Mouse (Mus musculus) adrenal gland, postnatal 14 days (tissue): ENCODE results near the gene Rcsd1. TPM values are rescaled to one million over a fixed set of nuclear protein-coding genes. Genes with fewer than 3 reads are reported as not detected.

Experiments used
- DNase-seq: peaks from one replicate; pipeline ENCODE4 v3.0.0; 2021; ENCODE audit warnings: mixed read lengths
- total RNA-seq: library from RNA; stranded (reverse); gene quantifications from 2 replicates; pipeline ENCODE4 v1.2.3, GENCODE M21; 2021

The Rcsd1 gene
- total RNA-seq, 1 experiment from 2014 or later = 22.1 TPM

- DNase-seq = no peak
Measured at GRCm38 (mm10) chr1:165661725-165662124, 47.8 kb downstream of the Rcsd1 start.

DNA sequence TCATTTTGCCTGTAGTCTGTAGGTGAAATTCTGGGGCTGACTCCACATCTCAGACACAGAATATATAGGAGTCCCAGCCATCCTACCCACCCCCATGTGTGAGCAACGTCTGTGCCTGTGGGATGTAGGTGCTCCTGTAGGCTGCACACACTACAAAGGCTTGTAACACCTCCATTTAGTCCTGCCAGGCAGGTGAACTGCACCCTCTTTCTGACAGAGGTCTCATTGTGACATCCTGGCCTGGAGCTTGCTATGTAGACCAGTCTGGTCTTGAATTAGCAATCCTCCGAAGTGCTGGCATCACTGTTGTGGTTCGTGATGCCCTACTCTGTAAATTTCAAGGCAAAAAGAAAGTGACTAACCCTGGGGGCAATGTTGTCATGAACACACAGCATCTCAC, 48.4 kb downstream of the Rcsd1 start:
- DNase-seq = no peak

DNA sequence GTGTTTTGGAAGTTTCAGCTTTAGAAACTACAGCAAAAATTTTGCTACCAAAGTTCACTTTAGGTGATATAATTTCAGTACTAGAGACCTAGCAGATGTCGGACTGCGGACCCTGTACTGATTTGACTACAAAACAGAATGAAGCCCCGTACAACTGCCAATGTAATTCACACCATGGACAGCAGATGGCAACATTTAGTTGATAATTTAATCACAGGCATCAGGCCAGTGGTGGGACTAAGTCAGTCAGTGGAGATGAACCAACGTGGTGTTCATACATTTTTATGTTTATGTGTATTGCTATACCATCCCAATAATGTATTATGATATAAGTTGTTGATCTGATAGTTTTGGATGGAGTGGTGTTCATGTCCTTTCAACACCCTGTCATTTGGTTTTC, 48.8 kb downstream of the Rcsd1 start:
- peak; percentile 67 for DNase-seq

DNA sequence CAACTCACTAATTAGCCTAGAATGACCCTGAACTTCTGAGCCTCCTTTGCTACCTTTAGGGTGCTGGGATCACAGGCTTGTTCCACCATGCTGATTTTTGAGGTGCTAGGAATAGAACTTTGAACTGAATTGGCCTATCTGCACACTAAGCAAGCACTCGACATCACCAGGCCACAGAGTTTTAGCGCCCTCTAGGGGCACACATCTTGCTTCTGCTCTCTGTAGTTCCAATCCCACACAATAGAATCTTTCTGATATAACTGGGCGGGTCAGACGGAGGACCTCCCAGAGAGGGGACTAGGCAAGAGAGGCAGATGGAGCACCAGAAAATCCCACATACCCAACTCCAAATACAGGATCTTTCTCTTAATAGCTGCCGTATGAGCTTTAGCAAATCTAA, 51.0 kb downstream of the Rcsd1 start:
- DNase-seq = peak; percentile 85

GRCm38 (mm10) chr1:165655482-165655881, 54.1 kb downstream of the Rcsd1 start:
- no peak for DNase-seq

GRCm38 (mm10) chr1:165655022-165655421, 54.5 kb downstream of the Rcsd1 start:
- peak; percentile 50 for DNase-seq

- peak; percentile 38 for DNase-seq
Measured at GRCm38 (mm10) chr1:165653126-165653885, 56.3 kb downstream of the Rcsd1 start.

DNA sequence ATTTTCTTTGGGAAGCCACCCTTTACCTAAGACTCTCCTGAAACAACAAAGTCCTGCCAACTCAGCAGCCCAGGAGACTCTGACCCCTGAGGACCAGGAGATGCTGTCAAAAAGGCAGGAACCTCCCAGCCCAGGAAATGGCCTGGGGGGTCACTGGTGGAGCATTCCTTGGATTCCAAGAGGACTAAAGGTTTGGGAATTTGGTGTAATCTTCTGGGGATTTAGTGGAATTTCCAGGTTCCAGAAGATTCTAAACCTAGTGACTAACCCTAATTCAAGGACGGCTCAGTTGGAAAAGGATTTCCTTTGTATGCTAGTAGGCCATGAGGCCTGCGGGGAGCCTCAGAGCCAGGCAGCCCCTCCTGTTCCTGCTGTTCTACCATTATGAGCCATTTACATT, 57.0 kb downstream of the Rcsd1 start:
- DNase-seq = no peak

DNA sequence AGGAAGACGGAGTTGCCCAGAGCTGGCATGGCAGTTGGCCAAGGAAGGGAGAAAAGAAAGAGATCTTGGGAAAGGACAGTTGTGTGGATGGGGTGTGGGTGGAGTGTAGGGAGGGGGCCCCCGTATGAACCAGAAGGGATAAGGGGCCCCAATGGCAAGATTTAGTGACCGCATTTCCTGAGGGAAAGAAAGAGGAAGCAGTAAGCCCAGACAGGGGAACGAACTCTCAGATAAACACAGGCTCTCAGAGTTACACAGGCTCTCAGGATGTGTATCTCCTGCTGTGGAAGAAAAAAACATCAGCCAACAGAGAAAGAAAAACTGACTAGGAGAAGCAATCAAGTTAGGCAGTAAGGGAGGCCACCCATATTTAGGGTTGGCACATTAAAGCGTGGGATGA, 58.4 kb downstream of the Rcsd1 start:
- DNase-seq = no peak

DNA sequence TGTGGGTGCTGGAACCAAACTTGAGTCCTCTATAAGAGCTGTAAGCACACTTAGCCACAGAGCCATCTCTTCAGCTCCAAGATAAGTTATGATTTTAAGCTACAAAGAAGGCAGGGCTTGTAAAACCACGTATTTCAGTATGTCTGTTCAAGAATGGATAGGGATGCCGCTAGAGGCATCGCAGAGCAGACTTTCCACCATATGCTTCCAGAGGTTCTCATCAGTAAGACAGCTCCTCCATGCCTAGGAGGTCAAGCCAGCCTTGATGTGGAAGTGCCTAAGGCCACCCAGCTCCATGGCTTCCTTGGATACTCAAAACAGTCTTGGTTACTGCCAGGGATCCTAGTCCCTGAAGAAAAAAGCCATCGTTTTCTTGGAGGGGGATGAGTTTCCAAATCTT, 64.5 kb downstream of the Rcsd1 start:
- no peak for DNase-seq

DNA sequence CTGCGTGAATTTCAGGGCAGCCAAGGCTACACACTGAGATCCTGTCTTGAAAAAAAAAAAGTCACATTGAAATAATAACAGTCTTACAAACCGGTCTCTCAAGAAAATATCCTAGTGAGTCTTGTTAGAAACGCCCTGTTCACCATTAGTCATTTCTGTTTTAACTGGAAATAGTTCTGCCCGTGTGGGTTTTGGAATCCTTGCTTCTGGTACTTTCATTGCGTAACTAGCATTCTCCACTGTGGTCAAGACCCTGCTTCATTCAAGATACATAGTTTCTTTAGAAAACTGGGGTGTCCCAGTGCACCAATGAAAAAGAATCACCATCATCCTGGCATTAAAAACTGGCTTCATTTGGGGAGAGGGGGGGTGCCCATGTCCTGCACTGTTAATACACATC, 65.8 kb downstream of the Rcsd1 start:
- no peak for DNase-seq

DNA sequence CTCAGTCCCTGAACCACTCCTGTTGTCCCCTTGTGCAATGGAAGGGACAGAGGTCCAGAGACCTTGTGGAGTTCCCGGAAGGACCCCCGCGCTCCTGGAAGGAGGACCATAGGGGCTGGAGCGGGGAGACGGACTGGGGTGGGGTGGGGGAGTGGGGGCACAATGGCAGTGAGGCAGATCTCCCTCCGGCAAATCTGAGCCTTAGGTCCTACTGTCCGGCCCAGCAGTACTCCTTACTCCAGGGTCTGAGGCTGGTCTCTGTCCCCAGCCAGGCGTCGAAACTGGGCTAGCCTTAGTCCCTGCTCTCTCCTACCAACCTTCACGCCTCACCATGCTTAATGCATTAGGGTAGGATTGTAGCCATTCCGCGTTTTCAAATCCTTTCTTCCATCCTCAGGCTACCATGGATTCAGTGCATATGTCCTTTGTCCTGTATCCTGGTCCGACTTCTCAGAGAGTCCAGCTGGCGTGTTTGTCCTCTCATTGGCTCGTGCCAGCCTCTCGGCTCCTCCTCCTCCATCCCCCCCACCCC, 66.7 kb downstream of the Rcsd1 start:
- peak; percentile 72 for DNase-seq

- DNase-seq = peak; percentile 94
Measured at GRCm38 (mm10) chr1:165641786-165642771, 67.5 kb downstream of the Rcsd1 start.

GRCm38 (mm10) chr1:165641271-165641771, 68.2 kb downstream of the Rcsd1 start:
- DNase-seq = peak; percentile 82

GRCm38 (mm10) chr1:165636289-165636688, 73.3 kb downstream of the Rcsd1 start:
- DNase-seq = no peak

GRCm38 (mm10) chr1:165635055-165635897, 74.3 kb downstream of the Rcsd1 start:
- DNase-seq = no peak

- DNase-seq = peak; percentile 100
Measured at GRCm38 (mm10) chr1:165634151-165634884, 75.2 kb downstream of the Rcsd1 start, which contains the start of gene Mpzl1. Mpzl1 (minus strand) TSS chr1:165634538.

- no peak for DNase-seq
Measured at GRCm38 (mm10) chr1:165633345-165633744, 76.2 kb downstream of the Rcsd1 start.

GRCm38 (mm10) chr1:165631136-165631535, 78.4 kb downstream of the Rcsd1 start:
- no peak for DNase-seq

GRCm38 (mm10) chr1:165629975-165630374, 79.6 kb downstream of the Rcsd1 start:
- DNase-seq = no peak

DNA sequence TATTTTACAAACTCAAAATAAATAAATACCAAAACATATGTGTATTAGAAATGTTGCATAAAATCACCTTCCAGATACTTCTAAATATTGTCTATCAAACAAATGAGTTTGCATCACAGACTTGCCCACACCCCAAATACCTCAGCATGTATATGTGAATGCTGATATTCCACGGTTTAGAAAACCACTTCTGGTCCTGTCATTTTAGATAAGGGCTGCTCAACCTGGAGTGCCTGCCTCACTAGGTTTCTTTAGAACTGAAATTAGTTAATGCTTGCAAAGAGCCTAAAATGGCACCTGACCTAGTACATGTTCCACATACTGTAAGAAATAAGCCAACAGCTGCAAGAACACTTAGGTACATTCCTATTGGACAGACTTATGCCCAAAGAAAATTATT, 81.0 kb downstream of the Rcsd1 start:
- no peak for DNase-seq
